Mouse (Mus musculus) stomach, postnatal 0 days (tissue): ENCODE data around the gene Smarca2.

ENCODE experiments used
- CTCF ChIP-seq: IDR thresholded peaks from 2 replicates; pipeline ENCODE4 v1.5.1; 2016; ENCODE audit warnings: antibody characterized with exemption, low read depth, mild to moderate bottlenecking, moderate library complexity
- EP300 ChIP-seq: optimal IDR thresholded peaks from 2 replicates; pipeline ENCODE3; 2016; ENCODE audit warnings: antibody characterized with exemption

- TF ChIP-seq CTCF (no peak), EP300 (no peak)
These were observed 11.4 kb downstream of the Smarca2 start for GRCm38 (mm10) chr19:26616271-26616670.
